Mouse (Mus musculus) ES-Bruce4 (cell line): ENCODE measurements around the gene Tpo. TPM values are rescaled to one million over a fixed set of nuclear protein-coding genes. Genes with fewer than 3 reads are reported as not detected.

Source experiments
- H3K27ac ChIP-seq: 2 replicates; pipeline ENCODE4 v1.5.1; 2012; ENCODE audit warnings: low read length, inconsistent platforms; ENCODE audit not compliant: insufficient read depth
- H3K27me3 ChIP-seq: 2 replicates; pipeline ENCODE4 v1.6.1; 2012; ENCODE audit warnings: mild to moderate bottlenecking, low read length, inconsistent platforms; ENCODE audit not compliant: control insufficient read depth, poor library complexity, insufficient read depth, severe bottlenecking
- H3K36me3 ChIP-seq: 2 replicates; pipeline ENCODE4 v1.6.1; 2012; ENCODE audit warnings: inconsistent platforms, mild to moderate bottlenecking, low read length, moderate library complexity; ENCODE audit not compliant: control insufficient read depth, poor library complexity, insufficient read depth, severe bottlenecking
- H3K4me1 ChIP-seq: one replicate; pipeline ENCODE4 v1.8.1; 2011; ENCODE audit warnings: low read length; ENCODE audit not compliant: control insufficient read depth, insufficient read depth
- H3K4me3 ChIP-seq: 2 replicates; pipeline ENCODE4 v1.5.1; 2011; ENCODE audit warnings: low read depth, mild to moderate bottlenecking, low read length
- H3K9ac ChIP-seq: 2 replicates; pipeline ENCODE4 v1.6.1; 2012; ENCODE audit warnings: low read depth, mild to moderate bottlenecking, inconsistent platforms; ENCODE audit not compliant: poor library complexity, severe bottlenecking
- H3K9me3 ChIP-seq: replicated peaks from 2 replicates; pipeline ENCODE4 v1.6.1; 2012; ENCODE audit warnings: mild to moderate bottlenecking, low read length, inconsistent platforms; ENCODE audit not compliant: control insufficient read depth, poor library complexity, insufficient read depth, severe bottlenecking
- CTCF ChIP-seq: IDR thresholded peaks from one replicate; pipeline ENCODE4 v1.8.1; 2011; ENCODE audit warnings: low read depth, low read length
- EP300 ChIP-seq: IDR thresholded peaks from 2 replicates; pipeline ENCODE4 v1.6.1; 2011; ENCODE audit warnings: low read depth, low read length; ENCODE audit not compliant: insufficient read depth
- POLR2A ChIP-seq: IDR thresholded peaks from one replicate; pipeline ENCODE4 v1.8.1; 2011; ENCODE audit warnings: low read length; ENCODE audit not compliant: insufficient read depth
- polyA plus RNA-seq: library from polyadenylated mRNA; stranded (reverse); fragments of >200 nt; gene quantifications from 2 replicates; pipeline ENCODE4 v1.2.4, GENCODE M21; 2011; ENCODE audit warnings: low read depth; ENCODE audit not compliant: missing spikeins, insufficient read depth, insufficient read length

Tpo gene
- polyA plus RNA-seq: not detected in 2 replicates

- TF ChIP-seq EP300: no peak
- Histone ChIP-seq H3K9ac (no peak within 1 kb of the TSS), H3K36me3 (no peaks in the 10 kb centered on the region), H3K27ac (no peak within 1 kb of the TSS), H3K27me3 (no peaks in the 10 kb centered on the region), H3K4me1 (no peaks in the 10 kb centered on the region), H3K9me3 (no peaks in the 10 kb centered on the region), H3K4me3 (no peak within 1 kb of the TSS)
Observed at GRCm38 (mm10) chr12:30132524-30132923, at the start of gene Tpo. TSS of gene Tpo (minus strand) at chr12:30132624.

GRCm38 (mm10) chr12:30181721-30182120, 49.3 kb upstream of the Tpo start:
- Histone ChIP-seq H3K4me1 (no peaks in the 10 kb centered on the region), H3K9me3 (no peaks in the 10 kb centered on the region), H3K27ac (no peak overlapping the region), H3K27me3 (no peaks in the 10 kb centered on the region; the same call in none of the 2 replicates), H3K4me3 (no peak overlapping the region), H3K36me3 (no peaks in the 10 kb centered on the region), H3K9ac (no peak overlapping the region)
- TF ChIP-seq CTCF (no peak), POLR2A (no peak), EP300 (no peak)

GRCm38 (mm10) chr12:30179623-30180022, 47.2 kb upstream of the Tpo start:
- no peak overlapping the region for H3K9ac ChIP-seq

GRCm38 (mm10) chr12:30177966-30178365, 45.5 kb upstream of the Tpo start:
- Histone ChIP-seq H3K4me1 (no peaks in the 10 kb centered on the region), H3K9me3 (no peaks in the 10 kb centered on the region), H3K27me3 (no peaks in the 10 kb centered on the region; the same call in 1 of the 2 replicates), H3K27ac (no peak overlapping the region), H3K9ac (no peak overlapping the region), H3K36me3 (no peaks in the 10 kb centered on the region), H3K4me3 (no peak overlapping the region)
- TF ChIP-seq CTCF (no peak), POLR2A (no peak), EP300 (no peak)

More at GRCm38 (mm10) chr12:30179623-30180022, 47.2 kb upstream of the Tpo start:
- Histone ChIP-seq H3K4me1 (no peaks in the 10 kb centered on the region), H3K27me3 (no peaks in the 10 kb centered on the region; the same call in 1 of the 2 replicates), H3K9me3 (no peaks in the 10 kb centered on the region), H3K36me3 (no peaks in the 10 kb centered on the region), H3K4me3 (no peak overlapping the region), H3K27ac (no peak overlapping the region)
- no peak for TF ChIP-seq CTCF
- no peak for TF ChIP-seq POLR2A
- no peak for TF ChIP-seq EP300

GRCm38 (mm10) chr12:30177529-30177928, 45.1 kb upstream of the Tpo start:
- no peak for TF ChIP-seq EP300
- TF ChIP-seq POLR2A: no peak
- TF ChIP-seq CTCF: no peak
- H3K4me1 ChIP-seq: no peaks in the 10 kb centered on the region
- H3K4me3 ChIP-seq: no peak overlapping the region
- H3K36me3 ChIP-seq: no peaks in the 10 kb centered on the region
- H3K9me3 ChIP-seq: no peaks in the 10 kb centered on the region
- H3K27ac ChIP-seq: no peak overlapping the region
- H3K9ac ChIP-seq: no peak overlapping the region
- no peaks in the 10 kb centered on the region; the same call in 1 of the 2 replicates for H3K27me3 ChIP-seq

GRCm38 (mm10) chr12:30168491-30168890, 36.1 kb upstream of the Tpo start:
- Histone ChIP-seq H3K27ac (no peak overlapping the region), H3K9ac (no peak overlapping the region), H3K27me3 (no peaks in the 10 kb centered on the region), H3K9me3 (no peaks in the 10 kb centered on the region), H3K4me1 (no peaks in the 10 kb centered on the region), H3K4me3 (no peak overlapping the region), H3K36me3 (no peaks in the 10 kb centered on the region)
- TF ChIP-seq CTCF (no peak), POLR2A (no peak), EP300 (no peak)
